Mouse (Mus musculus) olfactory bulb, adult 2 months (tissue): ENCODE data around the gene Sdk2.

Source experiments
- CTCF ChIP-seq: fragments of 200-500 bp; IDR thresholded peaks from 2 replicates; pipeline ENCODE4 v1.5.1; 2012; ENCODE audit warnings: low read depth, mild to moderate bottlenecking, low read length, moderate library complexity; ENCODE audit not compliant: insufficient read depth
- POLR2A ChIP-seq: fragments of 200-500 bp; IDR thresholded peaks from 2 replicates; pipeline ENCODE4 v1.6.1; 2012; ENCODE audit warnings: mild to moderate bottlenecking, low read depth, low read length, moderate library complexity; ENCODE audit not compliant: insufficient read depth

DNA sequence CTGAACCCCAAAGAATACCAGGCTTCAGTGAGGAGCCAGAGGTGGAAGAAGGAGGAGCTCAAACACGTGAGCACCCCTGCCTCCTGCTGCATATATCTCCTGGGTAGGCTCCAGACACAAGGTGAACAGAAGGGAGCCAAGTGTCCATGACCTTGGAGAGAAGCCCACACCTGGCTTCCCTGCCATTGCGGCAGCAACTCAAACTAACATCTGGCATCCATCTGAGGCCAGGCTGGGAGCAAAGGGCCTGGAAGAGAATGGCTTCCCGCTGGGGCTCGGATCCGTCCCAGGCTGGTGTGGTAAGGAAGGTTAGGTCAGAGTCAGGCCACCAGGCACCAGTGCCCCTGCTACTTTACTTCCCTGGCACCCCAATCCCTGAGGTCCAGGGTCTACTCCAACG is 338.9 kb downstream of the Sdk2 start:
- TF ChIP-seq POLR2A (no peak), CTCF (no peak)
